Mouse (Mus musculus) layer of hippocampus, adult 2 months (tissue): Measurements from ENCODE around the gene C1qtnf5. TPM values are rescaled to one million over a fixed set of nuclear protein-coding genes. Genes with fewer than 3 reads are reported as not detected.

ENCODE experiments used
- DNase-seq, 2 experiments: peaks; one replicate each; pipeline ENCODE4 v3.0.0; 2022; ENCODE audit warnings: low spot score in 2 of 2
- H3K27ac ChIP-seq: fragments of 200-600 bp; 2 replicates; pipeline ENCODE4 v1.8.1; 2022
- H3K4me3 ChIP-seq: fragments of 200-600 bp; 2 replicates; pipeline ENCODE4 v1.8.1; 2022; ENCODE audit warnings: mild to moderate bottlenecking
- CTCF ChIP-seq: fragments of 200-600 bp; conservative IDR thresholded peaks from 2 replicates; pipeline ENCODE4 v1.8.1; 2022; ENCODE audit warnings: antibody characterized with exemption, mild to moderate bottlenecking, moderate library complexity
- total RNA-seq, 2 experiments: library from RNA; stranded (reverse); gene quantifications; 2 replicates each; pipeline ENCODE4 v1.2.3; 2021

Gene C1qtnf5
- total RNA-seq, 2 experiments from 2014 or later = 12.3 to 14.4 TPM

GRCm38 (mm10) chr9:44114453-44114852 is 7.4 kb downstream of the C1qtnf5 start:
- no peak for TF ChIP-seq CTCF
- no peak overlapping the region for H3K4me3 ChIP-seq
- H3K27ac ChIP-seq = no peak overlapping the region
- DNase-seq = no peak

- Histone ChIP-seq H3K4me3 (no peak overlapping the region), H3K27ac (no peak overlapping the region)
- DNase-seq = no peak
- no peak for TF ChIP-seq CTCF
Measured at GRCm38 (mm10) chr9:44115599-44115998, 8.6 kb downstream of the C1qtnf5 start.

- no peak for DNase-seq
- Histone ChIP-seq H3K27ac (no peak overlapping the region), H3K4me3 (no peak overlapping the region)
- peak; percentile 39 for TF ChIP-seq CTCF
Measured at GRCm38 (mm10) chr9:44116182-44116581, 9.1 kb downstream of the C1qtnf5 start.

GRCm38 (mm10) chr9:44119011-44119410 is 12.0 kb downstream of the C1qtnf5 start:
- Histone ChIP-seq H3K4me3 (no peak overlapping the region), H3K27ac (no peak overlapping the region)
- no peak for DNase-seq
- peak; percentile 78 for TF ChIP-seq CTCF

- peak overlapping the region; percentile 28; the same call in 1 of the 2 replicates for H3K27ac ChIP-seq
- no peak for TF ChIP-seq CTCF
- no peak overlapping the region for H3K4me3 ChIP-seq
- DNase-seq = no peak
Measured at GRCm38 (mm10) chr9:44119948-44120465, 13.0 kb downstream of the C1qtnf5 start.

GRCm38 (mm10) chr9:44124317-44124716 is 17.3 kb downstream of the C1qtnf5 start:
- TF ChIP-seq CTCF = peak; percentile 76
- Histone ChIP-seq H3K4me3 (no peak overlapping the region), H3K27ac (no peak overlapping the region)
- no peak for DNase-seq

GRCm38 (mm10) chr9:44125026-44125425 is 18.0 kb downstream of the C1qtnf5 start:
- Histone ChIP-seq H3K4me3 (no peak overlapping the region), H3K27ac (no peak overlapping the region)
- no peak for DNase-seq
- no peak for TF ChIP-seq CTCF

GRCm38 (mm10) chr9:44125546-44126428 is 18.7 kb downstream of the C1qtnf5 start:
- TF ChIP-seq CTCF = peak; percentile 92
- DNase-seq = peak; percentile 88 to 89
- Histone ChIP-seq H3K4me3 (peak overlapping the region; percentile 19; the same call in 1 of the 2 replicates), H3K27ac (peak overlapping the region; percentile 51)

GRCm38 (mm10) chr9:44126746-44127145 is 19.7 kb downstream of the C1qtnf5 start:
- no peak for TF ChIP-seq CTCF
- DNase-seq = no peak
- Histone ChIP-seq H3K4me3 (no peak overlapping the region), H3K27ac (peak overlapping the region; percentile 39)

GRCm38 (mm10) chr9:44127351-44127801 is 20.3 kb downstream of the C1qtnf5 start:
- DNase-seq = no peak
- Histone ChIP-seq H3K4me3 (no peak overlapping the region), H3K27ac (no peak overlapping the region)
- TF ChIP-seq CTCF = no peak

- no peak for TF ChIP-seq CTCF
- Histone ChIP-seq H3K27ac (peak overlapping the region; percentile 75), H3K4me3 (peak overlapping the region; percentile 29)
- no peak for DNase-seq
Measured at GRCm38 (mm10) chr9:44129633-44130032, 22.6 kb downstream of the C1qtnf5 start.

GRCm38 (mm10) chr9:44130034-44130433 is 23.0 kb downstream of the C1qtnf5 start:
- no peak for DNase-seq
- Histone ChIP-seq H3K27ac (peak overlapping the region; percentile 75), H3K4me3 (peak overlapping the region; percentile 29)
- TF ChIP-seq CTCF = no peak

GRCm38 (mm10) chr9:44130581-44131275 is 23.7 kb downstream of the C1qtnf5 start:
- TF ChIP-seq CTCF = no peak
- H3K4me3 ChIP-seq = peak overlapping the region; percentile 29
- DNase-seq = no peak
- H3K27ac ChIP-seq = peak overlapping the region; percentile 75
